Mouse (Mus musculus) fat pad, adult 2 months (tissue): ENCODE measurements around the gene Por.

Source experiments
- DNase-seq: peaks from one replicate; pipeline ENCODE4 v3.0.0-alpha.2; 2011; ENCODE audit warnings: low read depth, low spot score; ENCODE audit errors: extremely low read depth

Gene Por

GRCm38 (mm10) chr5:135761881-135762280 lies 92.0 kb downstream of the Por start:
- DNase-seq, result no peak

GRCm38 (mm10) chr5:135763526-135763925 lies 93.7 kb downstream of the Por start:
- DNase-seq, result no peak

GRCm38 (mm10) chr5:135764971-135765370 lies 95.1 kb downstream of the Por start:
- peak; percentile 83 for DNase-seq

GRCm38 (mm10) chr5:135772519-135772918 lies 102.7 kb downstream of the Por start:
- DNase-seq, result no peak

- no peak for DNase-seq
Observed at GRCm38 (mm10) chr5:135776546-135776945, 106.7 kb downstream of the Por start.

- DNase-seq, result no peak
Observed at GRCm38 (mm10) chr5:135777796-135778470, 108.1 kb downstream of the Por start, which contains the start of gene Styxl1. Gene Styxl1, minus strand, starts transcription at chr5:135778385.

GRCm38 (mm10) chr5:135778471-135779445 lies 108.9 kb downstream of the Por start, which contains the start of gene Mdh2:
Gene Mdh2, plus strand, starts transcription at chr5:135778480.
- peak; percentile 93 for DNase-seq

GRCm38 (mm10) chr5:135780331-135780730 lies 110.5 kb downstream of the Por start:
- DNase-seq, result no peak

GRCm38 (mm10) chr5:135782901-135783300 lies 113.1 kb downstream of the Por start:
- no peak for DNase-seq
